Mouse (Mus musculus): ENCODE measurements around the gene Emc7.

GRCm38 (mm10) chr2:112503978-112504377 is 49.2 kb downstream of the Emc7 start:
- TF ChIP-seq POLR2A (IDR thresholded peaks at IDR 0.05; ENCODE audit: borderline replicate concordance, extremely low read depth, low read depth, low read length) (no peak), CTCF (IDR thresholded peaks at IDR 0.05; ENCODE audit: insufficient read depth, low read length) (no peak)

Data from lung, adult 2 months (tissue).